In genomic region chr19:58358063-58358462, GRCm38 (mm10) we compare ENCODE assay signal across 18 mouse cellular contexts.
DNase-seq lines count a peak whose midpoint lies in the region; ATAC-seq lines count a peak whose summit lies in the region.
"Had no signal": no experiment of that assay in that cellular context is flagged by ENCODE, and none has a peak within 500 bp of the region (broad histone marks: within the 10 kb centered on the region; RNA-seq: fewer than 3 reads in every experiment).

No protein-coding gene starts in this region.

- peak; percentile 61 for ATAC-seq in common myeloid progenitor, adult 5-6 weeks (replicated peaks; ENCODE audit: low read depth, poor library complexity, severe bottlenecking)
- no peak for ATAC-seq in erythroblast, adult 5-6 weeks (replicated peaks; ENCODE audit: low FRiP score, poor library complexity, severe bottlenecking)
- ATAC-seq: CD4-positive, CD25-positive, alpha-beta regulatory T cell, adult 4 months; forebrain, embryonic 13.5 days; hindbrain, postnatal 0 days had no signal

- peak; percentile 12 for DNase-seq in thymus, postnatal 14 days
- DNase-seq in thymus, adult 18-20 months = no peak
- DNase-seq in induced T-regulatory cell, adult 2 months (ENCODE audit: low read depth) = peak; percentile 37
- DNase-seq in heart, adult 18-20 months = no peak
- DNase-seq: adrenal gland, postnatal 10 days; B cell, adult 2 months; cerebellum, adult 11 months; cerebellum, adult 8-10 months; cerebellum, postnatal 14 days; forebrain, postnatal 0 days; gastrocnemius, postnatal 14 days; heart, postnatal 10 days; heart, postnatal 4 days had no signal

Comparison
In these comparisons a context has a peak if more than half of its experiments do, and no peak if none do; other contexts are left out.
1. DNase-seq: peak in thymus, postnatal 14 days (single experiment) and induced T-regulatory cell, adult 2 months (single experiment); none in thymus, adult 18-20 months (0 of 2) and heart, adult 18-20 months (0 of 2).